Mouse (Mus musculus) heart, embryonic 13.5 days (tissue): ENCODE data around the gene Krtap10-10. TPM values are rescaled to one million over a fixed set of nuclear protein-coding genes. Genes with fewer than 3 reads are reported as not detected.

Experiments
- ATAC-seq: fragments of 200-750 bp; cut with Nextera tagmentation; 2 replicates; pipeline ENCODE4 v1.8.0; 2017; ENCODE audit warnings: moderate TSS enrichment; ENCODE audit not compliant: insufficient number of reproducible peaks, low FRiP score, low TSS enrichment; ENCODE audit errors: extremely low read depth
- H3K27ac ChIP-seq: fragments of 300-500 bp; sonication (generic); replicated peaks from 2 replicates; pipeline ENCODE4 v1.5.1; 2015; ENCODE audit warnings: moderate library complexity, mild to moderate bottlenecking, inconsistent platforms
- H3K27me3 ChIP-seq: fragments of 300-500 bp; sonication (generic); replicated peaks from 2 replicates; pipeline ENCODE4 v1.6.1; 2015; ENCODE audit warnings: mild to moderate bottlenecking, inconsistent platforms
- H3K36me3 ChIP-seq: fragments of 300-500 bp; sonication (generic); 2 replicates; pipeline ENCODE4 v1.6.1; 2015; ENCODE audit warnings: mild to moderate bottlenecking, inconsistent platforms
- H3K4me1 ChIP-seq: fragments of 300-500 bp; sonication (generic); 2 replicates; pipeline ENCODE4 v1.6.1; 2015; ENCODE audit warnings: inconsistent platforms
- H3K4me2 ChIP-seq: fragments of 300-500 bp; sonication (generic); 2 replicates; pipeline ENCODE4 v1.6.1; 2015; ENCODE audit warnings: inconsistent platforms, mild to moderate bottlenecking, moderate library complexity
- H3K4me3 ChIP-seq: fragments of 300-500 bp; sonication (generic); 2 replicates; pipeline ENCODE4 v1.5.1; 2015; ENCODE audit warnings: moderate library complexity, mild to moderate bottlenecking, inconsistent platforms
- H3K9ac ChIP-seq: fragments of 300-500 bp; sonication (generic); 2 replicates; pipeline ENCODE4 v1.6.1; 2015; ENCODE audit warnings: inconsistent platforms, mild to moderate bottlenecking, moderate library complexity
- H3K9me3 ChIP-seq: fragments of 300-500 bp; sonication (generic); 2 replicates; pipeline ENCODE4 v1.6.1; 2016; ENCODE audit warnings: inconsistent platforms
- WGBS: fragments of 180-500 bp; shearing (Covaris S2); methylation state at CpG from one replicate; pipeline ENCODE4 v1.1.7; 2015; ENCODE audit warnings: mixed read lengths; 5-methylcytosine and 5-hydroxymethylcytosine counted together
- polyA plus RNA-seq: library from polyadenylated mRNA; unstranded; fragments of >200 nt; fragmentation: Nextera tagmentation; extraction: Ambion mirVana; gene quantifications from 2 replicates; pipeline ENCODE4 v1.2.1, GENCODE M21; 2015

The Krtap10-10 gene
- polyA plus RNA-seq, 1 experiment from 2014 or later = not detected

GRCm38 (mm10) chr10:77818523-77818922, 17.2 kb upstream of the Krtap10-10 start:
- no peaks in the 10 kb centered on the region for H3K9me3 ChIP-seq
- H3K27ac ChIP-seq = no peak overlapping the region
- peaks cover 8% of the 10 kb centered on the region; the same call in 1 of the 2 replicates for H3K27me3 ChIP-seq
- H3K4me1 ChIP-seq = no peaks in the 10 kb centered on the region
- H3K36me3 ChIP-seq = no peaks in the 10 kb centered on the region
- no peak overlapping the region for H3K4me3 ChIP-seq
- H3K4me2 ChIP-seq = no peak overlapping the region
- peak; percentile 10; the same call in 1 of the 2 replicates for ATAC-seq
- 91% methylated on average over 4 of the region's 4 CpGs for WGBS
- no peak overlapping the region for H3K9ac ChIP-seq

GRCm38 (mm10) chr10:77819203-77819602, 16.5 kb upstream of the Krtap10-10 start:
- WGBS = 35% methylated on average over 4 of the region's 4 CpGs
- H3K4me1 ChIP-seq = no peaks in the 10 kb centered on the region
- no peak overlapping the region for H3K9ac ChIP-seq
- no peak for ATAC-seq
- no peak overlapping the region for H3K27ac ChIP-seq
- no peak overlapping the region for H3K4me2 ChIP-seq
- peaks cover 4% of the 10 kb centered on the region; the same call in 1 of the 2 replicates for H3K9me3 ChIP-seq
- H3K27me3 ChIP-seq = peaks cover 4% of the 10 kb centered on the region; the same call in 1 of the 2 replicates
- no peaks in the 10 kb centered on the region for H3K36me3 ChIP-seq
- H3K4me3 ChIP-seq = no peak overlapping the region

- Histone ChIP-seq H3K9me3 (peaks cover 4% of the 10 kb centered on the region; the same call in 1 of the 2 replicates), H3K4me3 (no peak within 1 kb of the TSS), H3K4me2 (no peak within 1 kb of the TSS), H3K4me1 (no peaks in the 10 kb centered on the region), H3K9ac (no peak within 1 kb of the TSS), H3K27ac (no peak within 1 kb of the TSS), H3K27me3 (no peaks in the 10 kb centered on the region), H3K36me3 (no peaks in the 10 kb centered on the region)
- ATAC-seq = no peak
- 52% methylated on average over 6 of the region's 6 CpGs for WGBS
Measured at GRCm38 (mm10) chr10:77826951-77827350, 8.8 kb upstream of the Krtap10-10 start, which contains the start of gene Krtap10-4. Gene Krtap10-4, minus strand, starts transcription at chr10:77827095.

- H3K9me3 ChIP-seq = peaks cover 17% of the 10 kb centered on the region
- no peak overlapping the region for H3K9ac ChIP-seq
- ATAC-seq = no peak
- WGBS = 61% methylated on average over 6 of the region's 6 CpGs
- H3K27ac ChIP-seq = no peak overlapping the region
- H3K27me3 ChIP-seq = 0 out of 2 replicates have a peak, but pooled peaks cover 5% of the 10 kb centered on the region
- H3K4me2 ChIP-seq = no peak overlapping the region
- no peaks in the 10 kb centered on the region for H3K36me3 ChIP-seq
- H3K4me3 ChIP-seq = no peak overlapping the region
- no peaks in the 10 kb centered on the region for H3K4me1 ChIP-seq
Measured at GRCm38 (mm10) chr10:77839006-77839405, 3.3 kb downstream of the Krtap10-10 start.

- ATAC-seq = no peak
- no peaks in the 10 kb centered on the region for H3K36me3 ChIP-seq
- no peak within 1 kb of the TSS for H3K27ac ChIP-seq
- 49% methylated on average over 3 of the region's 3 CpGs for WGBS
- H3K4me3 ChIP-seq = no peak within 1 kb of the TSS
- no peaks in the 10 kb centered on the region for H3K4me1 ChIP-seq
- peaks cover 23% of the 10 kb centered on the region; the same call in 1 of the 2 replicates for H3K9me3 ChIP-seq
- no peak within 1 kb of the TSS for H3K9ac ChIP-seq
- no peaks in the 10 kb centered on the region for H3K27me3 ChIP-seq
- H3K4me2 ChIP-seq = no peak within 1 kb of the TSS
Measured at GRCm38 (mm10) chr10:77846503-77846902, 10.8 kb downstream of the Krtap10-10 start, which contains the start of gene Gm36176. Gene Gm36176, plus strand, starts transcription at chr10:77846803.

- no peaks in the 10 kb centered on the region for H3K27me3 ChIP-seq
- no peaks in the 10 kb centered on the region for H3K36me3 ChIP-seq
- no peak overlapping the region for H3K4me3 ChIP-seq
- ATAC-seq = no peak
- no peak overlapping the region for H3K9ac ChIP-seq
- H3K27ac ChIP-seq = no peak overlapping the region
- peaks cover 23% of the 10 kb centered on the region; the same call in 1 of the 2 replicates for H3K9me3 ChIP-seq
- WGBS = 15% methylated on average over 2 of the region's 2 CpGs
- no peak overlapping the region for H3K4me2 ChIP-seq
- H3K4me1 ChIP-seq = no peaks in the 10 kb centered on the region
Measured at GRCm38 (mm10) chr10:77846961-77847360, 11.2 kb downstream of the Krtap10-10 start.

- ATAC-seq = no peak
- H3K27me3 ChIP-seq = no peaks in the 10 kb centered on the region; the same call in 1 of the 2 replicates
- 71% methylated on average over 2 of the region's 2 CpGs for WGBS
Measured at GRCm38 (mm10) chr10:77847538-77847937, 11.8 kb downstream of the Krtap10-10 start.

GRCm38 (mm10) chr10:77852559-77852958, 16.8 kb downstream of the Krtap10-10 start, which contains the start of gene Gm10318:
Gene Gm10318, plus strand, starts transcription at chr10:77852859.
- no peaks in the 10 kb centered on the region for H3K4me1 ChIP-seq
- H3K4me2 ChIP-seq = no peak within 1 kb of the TSS
- no peak within 1 kb of the TSS for H3K4me3 ChIP-seq
- no peaks in the 10 kb centered on the region for H3K9me3 ChIP-seq
- no peaks in the 10 kb centered on the region for H3K36me3 ChIP-seq
- H3K27me3 ChIP-seq = peaks cover 12% of the 10 kb centered on the region; the same call in 1 of the 2 replicates
- 58% methylated on average over 9 of the region's 9 CpGs for WGBS
- no peak within 1 kb of the TSS for H3K27ac ChIP-seq
- ATAC-seq = no peak
- no peak within 1 kb of the TSS for H3K9ac ChIP-seq

More at GRCm38 (mm10) chr10:77847538-77847937, 11.8 kb downstream of the Krtap10-10 start:
- no peak overlapping the region for H3K9ac ChIP-seq
- no peak overlapping the region for H3K27ac ChIP-seq
- no peak overlapping the region for H3K4me2 ChIP-seq
- no peaks in the 10 kb centered on the region for H3K36me3 ChIP-seq
- no peak overlapping the region for H3K4me3 ChIP-seq
- peaks cover 20% of the 10 kb centered on the region; the same call in 1 of the 2 replicates for H3K9me3 ChIP-seq
- H3K4me1 ChIP-seq = no peaks in the 10 kb centered on the region

GRCm38 (mm10) chr10:77861675-77862074, 25.9 kb downstream of the Krtap10-10 start, which contains the start of gene Gm3285:
Gene Gm3285, plus strand, starts transcription at chr10:77861975.
- Histone ChIP-seq H3K9me3 (no peaks in the 10 kb centered on the region), H3K27ac (no peak within 1 kb of the TSS), H3K27me3 (peaks cover 21% of the 10 kb centered on the region), H3K36me3 (no peaks in the 10 kb centered on the region), H3K9ac (no peak within 1 kb of the TSS), H3K4me2 (no peak within 1 kb of the TSS), H3K4me3 (no peak within 1 kb of the TSS), H3K4me1 (no peaks in the 10 kb centered on the region)
- 43% methylated on average over 7 of the region's 7 CpGs for WGBS
- no peak for ATAC-seq

GRCm38 (mm10) chr10:77864067-77864761, 28.5 kb downstream of the Krtap10-10 start:
- Histone ChIP-seq H3K9me3 (no peaks in the 10 kb centered on the region), H3K27ac (no peak overlapping the region), H3K9ac (no peak overlapping the region), H3K27me3 (peaks cover 24% of the 10 kb centered on the region), H3K4me2 (peak overlapping the region; percentile 50), H3K4me1 (no peaks in the 10 kb centered on the region), H3K4me3 (peak overlapping the region; percentile 16), H3K36me3 (no peaks in the 10 kb centered on the region)
- 26% methylated on average over 13 of the region's 14 CpGs for WGBS
- no peak for ATAC-seq

- peak overlapping the region; percentile 16 for H3K4me3 ChIP-seq
- H3K9me3 ChIP-seq = no peaks in the 10 kb centered on the region
- H3K27me3 ChIP-seq = peaks cover 28% of the 10 kb centered on the region
- no peak overlapping the region for H3K27ac ChIP-seq
- ATAC-seq = no peak
- no peak overlapping the region for H3K9ac ChIP-seq
- 34% methylated on average over 11 of the region's 11 CpGs for WGBS
- H3K4me1 ChIP-seq = no peaks in the 10 kb centered on the region
- no peaks in the 10 kb centered on the region for H3K36me3 ChIP-seq
- H3K4me2 ChIP-seq = peak overlapping the region; percentile 50
Measured at GRCm38 (mm10) chr10:77864762-77865143, 29.0 kb downstream of the Krtap10-10 start.
